Mouse (Mus musculus) brain, embryonic 14.5 days (tissue): Measurements from ENCODE around the gene Zbtb37.

Experiments used
- CTCF ChIP-seq: fragments of 200-500 bp; IDR thresholded peaks from 2 replicates; pipeline ENCODE4 v1.5.1; 2012; ENCODE audit warnings: inconsistent platforms, mild to moderate bottlenecking, moderate library complexity, borderline replicate concordance; ENCODE audit not compliant: insufficient read depth, insufficient read length; ENCODE audit errors: extremely low read depth
- POLR2A ChIP-seq: fragments of 200-500 bp; IDR thresholded peaks from 2 replicates; pipeline ENCODE4 v1.6.1; 2012; ENCODE audit warnings: mild to moderate bottlenecking, inconsistent platforms, borderline replicate concordance; ENCODE audit not compliant: poor library complexity, insufficient read depth, insufficient read length, severe bottlenecking; ENCODE audit errors: extremely low read depth

DNA sequence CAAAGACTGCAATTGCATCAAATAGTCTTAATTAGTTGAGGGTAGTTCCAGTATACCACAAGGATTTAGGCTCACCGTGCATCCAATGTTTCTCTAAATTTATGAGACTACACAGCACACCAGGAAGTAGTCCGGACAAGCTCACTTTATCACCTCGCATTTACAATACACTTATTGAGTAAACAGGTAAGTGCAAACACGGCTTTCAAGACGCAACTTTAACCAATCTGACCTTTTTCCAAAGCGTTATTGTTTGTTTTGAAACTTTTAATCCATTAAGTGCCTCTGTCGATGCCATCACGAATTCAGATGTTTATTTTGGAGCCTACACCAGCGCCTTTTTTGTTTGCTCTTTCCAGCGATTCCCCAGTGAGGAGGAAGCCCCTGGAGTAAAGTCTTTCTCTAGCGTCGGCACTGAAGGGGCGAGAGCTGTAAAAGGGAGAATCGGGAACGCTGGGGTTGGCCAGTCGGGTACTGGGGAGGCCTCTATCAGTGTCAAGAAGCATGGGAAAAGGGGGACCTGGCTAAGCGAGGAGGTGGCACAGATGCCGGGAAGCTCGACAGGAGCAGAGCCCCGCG is 704 bp downstream of the Zbtb37 start:
- TF ChIP-seq CTCF (no peak), POLR2A (no peak)
